Mouse (Mus musculus): ENCODE measurements around the gene Pard3b. TPM values are rescaled to one million over a fixed set of nuclear protein-coding genes. Genes with fewer than 3 reads are reported as not detected.
A peak's percentile ranks its signal among the peaks of the same experiment; 100 is the strongest.

Pard3b gene
- polyA plus RNA-seq, 1 experiment from 2014 or later, result 27.7 TPM

- Histone ChIP-seq H3K4me2 (replicated peaks) (no peak overlapping the region), H3K4me3 (replicated peaks) (no peak overlapping the region), H3K27ac (no peak overlapping the region), H3K36me3 (no peaks in the 10 kb centered on the region), H3K27me3 (replicated peaks) (no peaks in the 10 kb centered on the region), H3K9ac (no peak overlapping the region), H3K4me1 (replicated peaks) (no peaks in the 10 kb centered on the region), H3K9me3 (no peaks in the 10 kb centered on the region)
- 61% methylated on average over 8 of the region's 8 CpGs for WGBS
- ATAC-seq, result no peak
Observed at GRCm38 (mm10) chr1:61685221-61685814, 46.7 kb downstream of the Pard3b start.

GRCm38 (mm10) chr1:61685921-61686320 is 47.3 kb downstream of the Pard3b start:
- H3K27ac ChIP-seq, result no peak overlapping the region
- no peak overlapping the region for H3K4me2 ChIP-seq (replicated peaks)
- H3K9ac ChIP-seq, result no peak overlapping the region
- no peak overlapping the region for H3K4me3 ChIP-seq (replicated peaks)
- no peaks in the 10 kb centered on the region for H3K4me1 ChIP-seq (replicated peaks)
- H3K9me3 ChIP-seq, result no peaks in the 10 kb centered on the region
- no peak for ATAC-seq
- no peaks in the 10 kb centered on the region for H3K27me3 ChIP-seq (replicated peaks)
- WGBS, result 88% methylated on average over 1 of the region's 1 CpGs
- H3K36me3 ChIP-seq, result no peaks in the 10 kb centered on the region

- Histone ChIP-seq H3K4me1 (replicated peaks) (no peaks in the 10 kb centered on the region), H3K36me3 (no peaks in the 10 kb centered on the region), H3K4me2 (replicated peaks) (no peak overlapping the region), H3K9me3 (no peaks in the 10 kb centered on the region), H3K27ac (no peak overlapping the region), H3K9ac (no peak overlapping the region), H3K27me3 (replicated peaks) (no peaks in the 10 kb centered on the region), H3K4me3 (replicated peaks) (no peak overlapping the region)
- ATAC-seq, result no peak
- 81% methylated on average over 3 of the region's 3 CpGs for WGBS
Observed at GRCm38 (mm10) chr1:61688301-61688700, 49.7 kb downstream of the Pard3b start.

GRCm38 (mm10) chr1:61698462-61699218 is 60.0 kb downstream of the Pard3b start:
- Histone ChIP-seq H3K4me1 (replicated peaks) (peaks cover 4% of the 10 kb centered on the region; the same call in 1 of the 2 replicates), H3K9ac (no peak overlapping the region), H3K27me3 (replicated peaks) (no peaks in the 10 kb centered on the region), H3K4me2 (replicated peaks) (no peak overlapping the region), H3K27ac (no peak overlapping the region), H3K9me3 (no peaks in the 10 kb centered on the region), H3K36me3 (no peaks in the 10 kb centered on the region), H3K4me3 (replicated peaks) (no peak overlapping the region)
- 79% methylated on average over 10 of the region's 10 CpGs for WGBS
- 0 out of 2 replicates have a peak, but pooled peaks have one; percentile 28 for ATAC-seq

GRCm38 (mm10) chr1:61709812-61710211 is 71.2 kb downstream of the Pard3b start:
- H3K4me2 ChIP-seq (replicated peaks), result no peak overlapping the region
- no peak overlapping the region for H3K27ac ChIP-seq
- WGBS, result 93% methylated on average over 1 of the region's 1 CpGs
- H3K27me3 ChIP-seq (replicated peaks), result no peaks in the 10 kb centered on the region
- H3K9ac ChIP-seq, result no peak overlapping the region
- H3K36me3 ChIP-seq, result no peaks in the 10 kb centered on the region
- no peaks in the 10 kb centered on the region for H3K4me1 ChIP-seq (replicated peaks)
- H3K9me3 ChIP-seq, result no peaks in the 10 kb centered on the region
- no peak for ATAC-seq
- H3K4me3 ChIP-seq (replicated peaks), result no peak overlapping the region

- no peak overlapping the region for H3K4me3 ChIP-seq (replicated peaks)
- H3K27ac ChIP-seq, result no peak overlapping the region
Observed at GRCm38 (mm10) chr1:61711523-61711922, 72.9 kb downstream of the Pard3b start.

GRCm38 (mm10) chr1:61729654-61730053 is 91.0 kb downstream of the Pard3b start:
- Histone ChIP-seq H3K4me2 (replicated peaks) (no peak overlapping the region), H3K9ac (no peak overlapping the region), H3K36me3 (no peaks in the 10 kb centered on the region), H3K27me3 (replicated peaks) (no peaks in the 10 kb centered on the region), H3K27ac (no peak overlapping the region), H3K4me1 (replicated peaks) (no peaks in the 10 kb centered on the region), H3K9me3 (no peaks in the 10 kb centered on the region), H3K4me3 (replicated peaks) (no peak overlapping the region)
- ATAC-seq, result no peak
- 53% methylated on average over 4 of the region's 4 CpGs for WGBS

More at GRCm38 (mm10) chr1:61711523-61711922, 72.9 kb downstream of the Pard3b start:
- Histone ChIP-seq H3K4me1 (replicated peaks) (no peaks in the 10 kb centered on the region), H3K9me3 (no peaks in the 10 kb centered on the region), H3K4me2 (replicated peaks) (no peak overlapping the region), H3K36me3 (no peaks in the 10 kb centered on the region), H3K27me3 (replicated peaks) (no peaks in the 10 kb centered on the region), H3K9ac (no peak overlapping the region)
- ATAC-seq, result peak; percentile 72

GRCm38 (mm10) chr1:61736550-61736949 is 97.9 kb downstream of the Pard3b start:
- Histone ChIP-seq H3K36me3 (no peaks in the 10 kb centered on the region), H3K4me3 (replicated peaks) (no peak overlapping the region), H3K9ac (no peak overlapping the region), H3K4me2 (replicated peaks) (no peak overlapping the region), H3K27ac (no peak overlapping the region), H3K9me3 (no peaks in the 10 kb centered on the region), H3K4me1 (replicated peaks) (no peaks in the 10 kb centered on the region), H3K27me3 (replicated peaks) (no peaks in the 10 kb centered on the region)
- 59% methylated on average over 1 of the region's 1 CpGs for WGBS
- ATAC-seq, result peak; percentile 83

DNA sequence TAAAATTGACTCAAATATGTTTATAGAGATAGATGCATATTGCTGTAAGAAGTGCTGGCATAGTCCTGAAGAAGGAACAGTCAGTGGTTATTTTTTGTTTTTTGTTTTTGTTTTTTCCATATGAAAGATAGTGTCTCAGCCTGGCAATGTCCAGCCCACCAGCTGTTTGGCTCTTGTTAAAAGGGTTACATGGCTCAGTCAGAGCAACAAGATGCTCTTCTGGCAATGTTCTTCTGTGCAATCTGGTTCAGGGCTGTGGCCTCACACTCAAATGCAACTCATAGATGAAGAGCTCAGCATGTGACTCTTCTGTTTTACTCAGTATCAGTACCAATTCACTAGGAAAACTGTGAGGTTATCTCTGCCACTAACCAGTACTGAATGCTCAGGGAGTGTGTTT is 104.2 kb downstream of the Pard3b start:
- Histone ChIP-seq H3K4me2 (replicated peaks) (no peak overlapping the region), H3K27ac (no peak overlapping the region), H3K4me1 (replicated peaks) (no peaks in the 10 kb centered on the region), H3K27me3 (replicated peaks) (no peaks in the 10 kb centered on the region), H3K4me3 (replicated peaks) (no peak overlapping the region), H3K9me3 (no peaks in the 10 kb centered on the region), H3K9ac (no peak overlapping the region), H3K36me3 (no peaks in the 10 kb centered on the region)
- ATAC-seq, result no peak

GRCm38 (mm10) chr1:61747481-61747880 is 108.9 kb downstream of the Pard3b start:
- no peaks in the 10 kb centered on the region for H3K36me3 ChIP-seq
- H3K4me3 ChIP-seq (replicated peaks), result no peak overlapping the region
- no peaks in the 10 kb centered on the region for H3K4me1 ChIP-seq (replicated peaks)
- H3K27me3 ChIP-seq (replicated peaks), result no peaks in the 10 kb centered on the region
- no peak overlapping the region for H3K4me2 ChIP-seq (replicated peaks)
- no peak overlapping the region for H3K27ac ChIP-seq
- ATAC-seq, result no peak
- no peaks in the 10 kb centered on the region for H3K9me3 ChIP-seq
- H3K9ac ChIP-seq, result no peak overlapping the region

GRCm38 (mm10) chr1:61751008-61751407 is 112.4 kb downstream of the Pard3b start:
- H3K4me3 ChIP-seq (replicated peaks), result no peak overlapping the region
- H3K9me3 ChIP-seq, result no peaks in the 10 kb centered on the region
- no peaks in the 10 kb centered on the region for H3K4me1 ChIP-seq (replicated peaks)
- WGBS, result 79% methylated on average over 1 of the region's 1 CpGs
- no peak overlapping the region for H3K27ac ChIP-seq
- H3K27me3 ChIP-seq (replicated peaks), result no peaks in the 10 kb centered on the region
- H3K36me3 ChIP-seq, result no peaks in the 10 kb centered on the region
- H3K9ac ChIP-seq, result no peak overlapping the region
- peak; percentile 81 for ATAC-seq
- no peak overlapping the region for H3K4me2 ChIP-seq (replicated peaks)

GRCm38 (mm10) chr1:61756771-61757170 is 118.1 kb downstream of the Pard3b start:
- H3K27me3 ChIP-seq (replicated peaks), result no peaks in the 10 kb centered on the region
- no peak overlapping the region for H3K4me3 ChIP-seq (replicated peaks)
- no peaks in the 10 kb centered on the region for H3K4me1 ChIP-seq (replicated peaks)
- H3K36me3 ChIP-seq, result no peaks in the 10 kb centered on the region
- WGBS, result 59% methylated on average over 1 of the region's 1 CpGs
- ATAC-seq, result no peak
- H3K27ac ChIP-seq, result no peak overlapping the region
- no peak overlapping the region for H3K9ac ChIP-seq
- H3K9me3 ChIP-seq, result no peaks in the 10 kb centered on the region
- no peak overlapping the region for H3K4me2 ChIP-seq (replicated peaks)

- ATAC-seq, result peak; percentile 88
- H3K27ac ChIP-seq, result no peak overlapping the region
- H3K9ac ChIP-seq, result no peak overlapping the region
- no peaks in the 10 kb centered on the region for H3K9me3 ChIP-seq
- H3K27me3 ChIP-seq (replicated peaks), result no peaks in the 10 kb centered on the region
- no peaks in the 10 kb centered on the region for H3K4me1 ChIP-seq (replicated peaks)
- H3K4me3 ChIP-seq (replicated peaks), result no peak overlapping the region
- no peaks in the 10 kb centered on the region for H3K36me3 ChIP-seq
- no peak overlapping the region for H3K4me2 ChIP-seq (replicated peaks)
Observed at GRCm38 (mm10) chr1:61771213-61771612, 132.6 kb downstream of the Pard3b start.
